Mouse (Mus musculus) stomach, postnatal 0 days (tissue): ENCODE results near the gene Sim2.

Source experiments
- CTCF ChIP-seq: IDR thresholded peaks from 2 replicates; pipeline ENCODE4 v1.5.1; 2016; ENCODE audit warnings: antibody characterized with exemption, low read depth, mild to moderate bottlenecking, moderate library complexity
- EP300 ChIP-seq: optimal IDR thresholded peaks from 2 replicates; pipeline ENCODE3; 2016; ENCODE audit warnings: antibody characterized with exemption

DNA sequence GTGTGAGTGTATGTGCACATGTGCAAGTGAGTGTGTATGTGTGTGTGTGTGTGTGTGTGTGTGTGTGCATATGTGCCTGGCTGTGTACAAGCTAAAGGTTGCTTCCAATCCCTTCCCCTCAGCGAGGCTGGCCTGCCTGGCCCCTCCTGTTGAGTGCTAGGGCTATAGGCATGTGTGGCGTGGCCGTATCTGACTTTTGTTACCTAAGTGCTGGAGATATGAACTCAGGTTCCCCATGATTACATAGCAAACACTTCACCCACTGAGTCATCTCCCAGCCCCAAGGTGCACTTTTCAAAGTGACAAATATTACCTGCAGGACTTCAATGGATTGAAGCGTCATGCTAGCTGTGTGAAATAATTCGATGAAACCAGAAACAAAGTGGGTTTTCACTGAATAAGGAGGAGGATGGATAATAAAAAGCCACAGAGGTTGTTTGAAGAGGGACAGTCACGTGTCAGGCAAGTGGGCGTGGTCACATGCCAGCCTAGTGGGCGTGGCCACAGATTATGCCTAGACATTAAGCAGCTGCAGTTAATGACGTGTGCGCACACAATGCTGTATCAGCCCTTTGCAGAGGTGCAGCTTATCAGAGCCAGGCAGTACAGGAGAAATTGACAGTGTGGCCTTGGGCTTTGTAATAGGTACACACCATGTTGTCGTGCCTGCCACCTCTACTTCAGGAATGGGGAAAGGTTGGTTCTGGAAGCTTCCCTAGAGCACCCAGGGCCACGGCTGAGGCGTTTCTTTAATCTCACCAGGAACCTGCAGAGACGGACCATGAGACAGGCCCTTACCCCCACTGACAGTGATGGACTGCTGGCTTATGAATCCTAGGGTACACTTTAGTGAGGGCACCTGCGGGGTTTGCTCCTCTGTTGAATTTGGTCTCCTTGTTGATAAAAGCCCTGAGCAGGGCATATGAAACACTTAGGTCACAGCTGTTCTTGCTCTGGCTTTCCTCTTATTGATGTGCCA lies 65.7 kb downstream of the Sim2 start:
- TF ChIP-seq CTCF (no peak), EP300 (no peak)
